Mouse (Mus musculus) cerebellum, adult 9-11 months (tissue): Measurements from ENCODE around the gene Gm49352.
"Not testable (repeated sequence)": the region's sequence is repeated elsewhere in the genome, so short reads cannot be mapped to it uniquely, and the experiment has no call there.

Source experiments
- DNase-seq: peaks from one replicate; pipeline ENCODE4 v3.0.0; 2022

The Gm49352 gene

GRCm38 (mm10) chr13:61568074-61568473, at the start of gene Gm49352:
TSS of gene Gm49352 (minus strand) at chr13:61568174.
- DNase-seq: not testable (repeated sequence)

- no peak for DNase-seq
These were observed 2.1 kb upstream of the Gm49352 start, which contains the start of gene Cts3 for GRCm38 (mm10) chr13:61570027-61570426. TSS of gene Cts3 (minus strand) at chr13:61570127.

DNA sequence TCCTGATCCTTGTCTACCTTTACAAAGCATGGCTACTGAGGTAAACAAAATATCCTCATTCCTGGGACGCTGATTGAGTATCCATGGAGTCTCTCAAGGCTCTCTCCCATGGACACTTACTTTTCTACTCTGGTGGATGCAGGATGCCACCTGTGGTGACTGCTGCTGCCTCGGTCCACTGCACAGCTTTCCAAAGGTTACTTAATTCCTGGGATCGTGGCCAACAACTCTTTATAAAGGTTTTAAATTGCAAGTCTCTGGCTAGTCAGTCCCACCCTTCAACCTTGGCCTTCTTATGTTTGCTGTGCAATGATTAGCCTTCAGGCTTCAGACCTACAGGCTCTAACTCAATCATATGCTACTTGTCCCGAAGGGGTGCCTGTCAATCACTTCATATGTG, 26.3 kb downstream of the Gm49352 start, which contains the start of gene Ctsm:
Gene Ctsm (minus strand): TSS at position 209 of the 400 bp plus-strand sequence.
- DNase-seq: no peak
